Mouse (Mus musculus): Measurements from ENCODE around the gene Clec16a.

DNA sequence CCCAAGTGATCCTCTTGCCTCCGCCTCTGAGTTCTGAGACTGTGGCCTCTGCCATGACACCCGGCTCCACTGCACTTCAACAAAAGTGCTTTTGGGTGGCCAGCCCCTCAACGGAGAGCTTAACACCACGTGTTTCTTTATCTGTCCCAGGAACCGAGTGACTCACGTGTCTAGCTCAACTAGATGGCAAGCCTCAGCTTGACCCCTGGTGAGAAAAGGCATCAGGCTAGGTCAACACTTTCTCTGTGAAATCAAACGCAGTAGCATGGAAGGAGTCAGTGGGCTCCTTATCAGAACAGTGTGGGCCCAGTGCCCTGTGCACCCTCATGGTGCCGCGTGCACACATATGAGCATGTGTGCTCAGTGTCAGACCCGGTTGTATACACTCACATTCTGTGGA lies 191.2 kb downstream of the Clec16a start:
- TF ChIP-seq POLR2A (IDR thresholded peaks at IDR 0.05; ENCODE audit: extremely low read depth, insufficient read depth, low read length) (no peak), CTCF (IDR thresholded peaks at IDR 0.05; ENCODE audit: extremely low read depth, insufficient read depth, low read length) (no peak)

All from cortical plate, adult 2 months (tissue).